Mouse (Mus musculus) midbrain, embryonic 13.5 days (tissue): ENCODE data around the gene Nhsl2. TPM values are rescaled to one million over a fixed set of nuclear protein-coding genes. Genes with fewer than 3 reads are reported as not detected.
A peak's percentile ranks its signal among the peaks of the same experiment; 100 is the strongest.

Source experiments
- ATAC-seq: fragments of 200-750 bp; cut with Nextera tagmentation; 2 replicates; pipeline ENCODE4 v1.8.0; 2017; ENCODE audit warnings: mild to moderate bottlenecking, moderate TSS enrichment, moderate library complexity
- H3K27ac ChIP-seq: fragments of 300-500 bp; sonication (generic); 2 replicates; pipeline ENCODE4 v1.5.1; 2015; ENCODE audit warnings: inconsistent platforms, mild to moderate bottlenecking, moderate library complexity
- H3K27me3 ChIP-seq: fragments of 300-500 bp; sonication (generic); 2 replicates; pipeline ENCODE4 v1.6.1; 2015; ENCODE audit warnings: mild to moderate bottlenecking, inconsistent platforms
- H3K36me3 ChIP-seq: fragments of 300-500 bp; sonication (generic); 2 replicates; pipeline ENCODE4 v1.6.1; 2015; ENCODE audit warnings: mild to moderate bottlenecking, inconsistent platforms
- H3K4me1 ChIP-seq: fragments of 300-500 bp; sonication (generic); replicated peaks from 2 replicates; pipeline ENCODE4 v1.6.1; 2015; ENCODE audit warnings: inconsistent platforms
- H3K4me2 ChIP-seq: fragments of 300-500 bp; sonication (generic); replicated peaks from 2 replicates; pipeline ENCODE4 v1.6.1; 2015; ENCODE audit warnings: moderate library complexity, mild to moderate bottlenecking, inconsistent platforms
- H3K4me3 ChIP-seq: fragments of 300-500 bp; sonication (generic); replicated peaks from 2 replicates; pipeline ENCODE4 v1.5.1; 2015; ENCODE audit warnings: mild to moderate bottlenecking, inconsistent platforms
- H3K9ac ChIP-seq: fragments of 300-500 bp; sonication (generic); replicated peaks from 2 replicates; pipeline ENCODE4 v1.6.1; 2015; ENCODE audit warnings: mild to moderate bottlenecking, inconsistent platforms
- H3K9me3 ChIP-seq: fragments of 300-500 bp; sonication (generic); 2 replicates; pipeline ENCODE4 v1.6.1; 2016; ENCODE audit warnings: mild to moderate bottlenecking, inconsistent platforms
- WGBS: fragments of 180-500 bp; shearing (Covaris S2); methylation state at CpG from one replicate; pipeline ENCODE4 v1.1.7; 2015; 5-methylcytosine and 5-hydroxymethylcytosine counted together
- polyA plus RNA-seq: library from polyadenylated mRNA; unstranded; fragments of >200 nt; fragmentation: Nextera tagmentation; extraction: Ambion mirVana; gene quantifications from 2 replicates; pipeline ENCODE4 v1.2.1, GENCODE M21; 2015

Nhsl2 gene
- polyA plus RNA-seq, 1 experiment from 2014 or later = 7.3 TPM

DNA sequence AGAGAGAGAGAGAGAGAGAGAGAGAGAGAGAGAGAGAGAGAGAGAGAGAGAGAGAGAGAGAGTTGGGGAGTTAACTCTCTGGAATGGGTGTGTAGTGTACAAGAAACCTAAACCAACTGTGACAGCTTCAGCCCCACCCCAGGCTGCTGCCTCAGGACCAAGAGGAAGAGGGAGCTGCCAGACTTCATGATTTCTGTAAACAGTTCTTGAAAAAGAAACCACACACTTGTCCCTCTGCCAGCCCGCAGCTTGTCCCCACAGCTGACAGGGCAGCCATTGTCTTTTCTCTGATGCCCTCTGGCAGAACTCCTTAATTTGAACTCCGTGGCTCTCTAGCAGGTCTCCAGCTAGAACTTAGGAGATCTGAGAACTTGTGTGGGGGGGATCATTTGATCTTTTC lies 211.7 kb downstream of the Nhsl2 start:
- no peaks in the 10 kb centered on the region for H3K36me3 ChIP-seq
- no peak overlapping the region for H3K4me3 ChIP-seq
- 39% methylated on average over 2 of the region's 2 CpGs for WGBS
- no peaks in the 10 kb centered on the region for H3K9me3 ChIP-seq
- peaks cover 24% of the 10 kb centered on the region; the same call in 1 of the 2 replicates for H3K27me3 ChIP-seq
- H3K4me2 ChIP-seq = no peak overlapping the region
- H3K9ac ChIP-seq = no peak overlapping the region
- peaks cover 24% of the 10 kb centered on the region for H3K4me1 ChIP-seq
- no peak for ATAC-seq
- no peak overlapping the region for H3K27ac ChIP-seq

DNA sequence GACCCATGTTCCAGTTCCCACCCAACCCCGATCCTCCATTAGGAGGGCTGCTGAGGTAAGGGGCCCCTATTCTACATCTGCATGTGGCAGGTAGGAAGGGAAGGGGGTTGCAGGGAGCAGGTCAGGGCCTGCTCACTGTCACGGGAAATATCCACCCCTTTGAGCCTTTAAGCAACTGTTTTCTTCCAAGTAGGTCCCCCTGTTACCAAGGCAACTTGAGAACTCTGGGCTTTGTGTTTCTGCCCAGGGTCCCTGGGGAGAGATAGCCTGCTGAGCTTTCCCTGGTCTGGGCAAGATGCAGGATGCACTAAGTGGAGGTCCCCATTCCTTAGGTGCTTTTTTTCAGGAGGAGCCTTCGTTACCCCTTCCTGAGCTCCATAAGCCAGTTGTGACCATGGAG lies 214.9 kb downstream of the Nhsl2 start:
- Histone ChIP-seq H3K9ac (no peak overlapping the region), H3K4me2 (no peak overlapping the region), H3K36me3 (no peaks in the 10 kb centered on the region), H3K4me3 (no peak overlapping the region), H3K4me1 (peaks cover 51% of the 10 kb centered on the region), H3K27me3 (peaks cover 24% of the 10 kb centered on the region; the same call in 1 of the 2 replicates), H3K9me3 (no peaks in the 10 kb centered on the region), H3K27ac (no peak overlapping the region)
- 0 out of 2 replicates have a peak, but pooled peaks have one; percentile 41 for ATAC-seq
- 50% methylated on average over 3 of the region's 3 CpGs for WGBS

DNA sequence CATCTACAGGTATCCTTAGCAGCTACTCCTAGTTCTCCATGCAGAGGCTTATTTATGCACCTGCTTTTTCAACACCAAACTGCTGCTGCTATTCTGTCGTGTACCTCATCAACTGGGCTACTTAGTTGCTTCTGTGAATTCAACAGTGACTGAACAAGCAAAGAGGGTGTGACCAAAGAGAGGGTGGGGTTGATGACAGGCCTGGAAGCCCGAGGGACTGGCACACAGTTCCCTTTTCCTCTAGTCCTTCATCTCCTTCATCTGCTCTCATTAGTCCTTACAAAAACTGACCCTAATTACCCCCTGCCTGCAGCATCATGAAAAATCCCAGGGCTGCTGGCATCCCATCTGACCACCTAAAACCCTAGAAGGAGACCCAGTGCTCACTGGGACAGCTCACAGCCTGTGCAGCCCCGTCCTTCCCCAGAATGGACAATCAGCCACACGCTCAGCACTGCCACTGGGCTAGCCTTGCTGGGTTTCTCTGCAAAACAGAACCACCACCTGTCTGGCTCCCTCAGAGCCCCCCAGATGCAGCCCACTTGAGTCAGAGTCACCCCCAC lies 216.1 kb downstream of the Nhsl2 start:
- no peak overlapping the region for H3K9ac ChIP-seq
- H3K9me3 ChIP-seq = no peaks in the 10 kb centered on the region
- H3K27ac ChIP-seq = no peak overlapping the region
- no peaks in the 10 kb centered on the region for H3K36me3 ChIP-seq
- WGBS = 49% methylated on average over 4 of the region's 4 CpGs
- ATAC-seq = no peak; the same call in 1 of the 2 replicates
- H3K4me3 ChIP-seq = no peak overlapping the region
- peaks cover 24% of the 10 kb centered on the region; the same call in 1 of the 2 replicates for H3K27me3 ChIP-seq
- peaks cover 58% of the 10 kb centered on the region for H3K4me1 ChIP-seq
- no peak overlapping the region for H3K4me2 ChIP-seq

DNA sequence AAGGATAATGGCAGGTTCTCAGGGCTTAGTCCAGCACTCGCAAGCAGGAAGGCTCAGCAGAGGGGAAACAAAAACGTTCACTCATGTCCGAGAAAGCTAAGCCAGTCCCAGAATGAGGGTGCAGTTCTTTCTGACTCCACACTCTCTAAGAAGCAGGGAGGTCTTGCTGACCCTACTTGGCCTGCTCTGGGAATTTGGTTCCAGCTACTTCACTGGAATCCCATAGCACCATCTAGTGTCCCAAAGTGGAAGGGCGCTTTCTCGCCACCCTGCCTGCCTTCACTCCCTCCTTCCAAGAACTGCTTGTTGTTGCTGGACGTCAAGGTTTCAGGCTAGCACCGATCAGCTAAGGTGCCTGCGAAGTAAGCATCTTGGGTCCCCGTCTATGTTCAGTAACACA lies 216.9 kb downstream of the Nhsl2 start:
- Histone ChIP-seq H3K27ac (no peak overlapping the region), H3K4me3 (no peak overlapping the region), H3K9me3 (no peaks in the 10 kb centered on the region), H3K4me2 (peak overlapping the region; percentile 63; the same call in 1 of the 2 replicates), H3K9ac (no peak overlapping the region), H3K4me1 (peaks cover 58% of the 10 kb centered on the region), H3K27me3 (peaks cover 24% of the 10 kb centered on the region; the same call in 1 of the 2 replicates), H3K36me3 (no peaks in the 10 kb centered on the region)
- 27% methylated on average over 9 of the region's 9 CpGs for WGBS
- no peak for ATAC-seq

DNA sequence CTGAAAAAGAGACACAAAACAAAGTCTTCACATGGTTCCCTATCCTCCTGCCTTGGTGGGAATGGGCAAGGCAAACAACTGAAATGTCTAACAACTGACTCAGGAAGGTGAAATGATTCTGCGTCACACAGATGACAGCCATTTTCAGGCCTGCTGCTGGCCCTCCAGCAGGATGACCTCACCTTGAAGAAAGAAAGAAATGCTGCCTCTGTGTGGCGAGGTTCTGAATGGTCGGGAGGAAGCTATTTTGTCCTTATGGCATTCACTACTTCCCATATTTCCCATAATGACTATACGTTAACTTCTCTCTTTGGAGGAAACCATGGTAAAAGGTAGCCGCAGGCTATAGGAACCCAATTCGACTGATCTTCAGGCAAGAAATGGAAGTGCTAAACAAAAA lies 217.9 kb downstream of the Nhsl2 start:
- Histone ChIP-seq H3K4me3 (no peak overlapping the region), H3K9ac (no peak overlapping the region), H3K27ac (no peak overlapping the region), H3K4me2 (peak overlapping the region; percentile 63), H3K36me3 (no peaks in the 10 kb centered on the region), H3K4me1 (peaks cover 66% of the 10 kb centered on the region), H3K9me3 (no peaks in the 10 kb centered on the region), H3K27me3 (peaks cover 28% of the 10 kb centered on the region; the same call in 1 of the 2 replicates)
- no peak for ATAC-seq
- 66% methylated on average over 6 of the region's 6 CpGs for WGBS

DNA sequence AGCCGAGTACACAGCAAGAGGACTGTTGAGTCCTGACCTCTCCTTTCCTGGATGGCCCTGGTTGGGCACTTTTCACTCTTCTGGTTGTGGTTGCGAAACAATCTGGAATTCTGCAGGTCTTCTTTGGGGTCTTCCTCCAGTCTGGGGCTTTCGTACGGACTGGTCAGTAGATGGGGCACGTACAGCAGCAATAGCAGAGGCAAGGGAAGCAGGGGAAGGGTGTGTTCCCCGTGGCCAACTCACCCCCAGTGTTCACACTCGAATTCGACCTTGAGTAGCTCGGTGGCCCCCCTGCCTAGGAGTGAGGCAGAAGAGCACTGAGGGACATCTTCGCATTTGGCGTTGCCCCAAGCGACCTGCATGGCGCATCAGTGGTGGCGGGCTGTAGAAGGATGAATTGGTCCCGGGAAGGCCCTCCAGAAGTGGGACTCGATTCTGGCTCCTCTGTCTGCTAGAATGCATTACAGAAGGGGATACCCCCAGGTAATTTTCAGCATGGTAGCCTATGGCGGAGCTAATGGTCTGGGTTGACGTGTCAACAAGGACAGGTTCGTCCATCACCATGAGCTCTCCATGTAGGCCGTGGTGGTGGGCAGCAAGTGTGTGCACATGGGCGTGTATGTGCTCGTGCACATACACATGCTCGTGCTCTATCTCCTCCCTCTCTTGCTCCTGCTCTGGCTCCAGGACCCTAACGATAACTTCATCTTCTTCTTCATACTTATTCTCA lies 219.8 kb downstream of the Nhsl2 start:
- peaks cover 69% of the 10 kb centered on the region for H3K4me1 ChIP-seq
- peak overlapping the region; percentile 63 for H3K4me2 ChIP-seq

DNA sequence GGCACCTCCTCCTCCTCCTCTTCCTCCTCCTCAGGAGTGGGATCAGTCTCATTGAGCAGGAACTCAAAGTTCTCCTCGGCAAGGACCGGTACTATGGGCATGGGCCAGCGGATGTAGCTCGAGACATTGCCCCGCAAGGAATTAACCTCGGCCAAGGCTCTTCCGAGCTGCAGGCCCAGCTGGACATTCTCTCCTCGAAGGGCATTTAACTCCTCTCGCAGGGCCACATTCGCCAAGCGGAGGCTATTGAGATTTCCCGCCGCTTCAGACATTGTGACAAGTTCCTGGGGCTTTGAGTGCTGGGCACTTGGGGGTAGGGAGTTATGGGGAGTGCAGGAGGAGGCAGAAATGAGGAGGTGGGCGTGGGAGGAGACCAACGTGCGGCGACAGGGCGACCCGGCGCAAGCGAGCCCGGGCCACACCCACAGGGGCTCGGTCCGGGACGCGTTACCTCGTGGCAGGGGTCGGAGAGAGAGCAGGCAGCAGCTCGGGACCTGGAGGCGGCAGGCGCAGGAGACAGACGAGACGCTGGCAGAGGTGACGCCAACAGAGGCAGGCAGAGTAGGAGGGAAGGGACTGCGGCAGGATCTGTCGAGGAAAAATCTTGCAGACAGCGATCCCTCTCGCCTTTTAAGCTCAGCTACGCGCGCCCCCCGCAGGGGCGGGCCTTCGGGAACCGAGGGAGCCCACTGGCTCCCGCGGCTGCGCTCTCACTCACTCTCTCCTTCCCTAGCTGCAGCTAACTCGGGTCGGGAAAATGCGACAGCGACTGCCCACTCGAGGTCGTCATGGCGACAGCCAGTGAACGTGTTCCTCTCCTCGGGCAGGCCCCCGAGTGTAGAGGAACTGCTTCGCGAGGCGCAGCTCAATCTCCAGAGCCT lies 221.6 kb downstream of the Nhsl2 start, which contains the start of gene Rtl5:
TSS of gene Rtl5 (minus strand) at position 714 of the 881 bp plus-strand sequence.
- WGBS = 24% methylated on average over 61 of the region's 61 CpGs
- peak; percentile 96 for ATAC-seq
- Histone ChIP-seq H3K36me3 (no peaks in the 10 kb centered on the region), H3K9me3 (no peaks in the 10 kb centered on the region), H3K4me3 (peak within 1 kb of the TSS; percentile 57), H3K27me3 (peaks cover 11% of the 10 kb centered on the region; the same call in 1 of the 2 replicates), H3K9ac (peak within 1 kb of the TSS; percentile 73), H3K4me2 (peak within 1 kb of the TSS; percentile 63), H3K4me1 (peaks cover 54% of the 10 kb centered on the region), H3K27ac (peak within 1 kb of the TSS; percentile 89)

More for the DNA sequence above, 219.8 kb downstream of the Nhsl2 start:
- no peak for ATAC-seq
- Histone ChIP-seq H3K27ac (no peak overlapping the region), H3K9me3 (no peaks in the 10 kb centered on the region), H3K4me3 (0 out of 2 replicates have a peak overlapping the region, but pooled peaks have one; percentile 57), H3K9ac (no peak overlapping the region), H3K27me3 (peaks cover 12% of the 10 kb centered on the region; the same call in 1 of the 2 replicates), H3K36me3 (no peaks in the 10 kb centered on the region)
- 94% methylated on average over 24 of the region's 24 CpGs for WGBS

DNA sequence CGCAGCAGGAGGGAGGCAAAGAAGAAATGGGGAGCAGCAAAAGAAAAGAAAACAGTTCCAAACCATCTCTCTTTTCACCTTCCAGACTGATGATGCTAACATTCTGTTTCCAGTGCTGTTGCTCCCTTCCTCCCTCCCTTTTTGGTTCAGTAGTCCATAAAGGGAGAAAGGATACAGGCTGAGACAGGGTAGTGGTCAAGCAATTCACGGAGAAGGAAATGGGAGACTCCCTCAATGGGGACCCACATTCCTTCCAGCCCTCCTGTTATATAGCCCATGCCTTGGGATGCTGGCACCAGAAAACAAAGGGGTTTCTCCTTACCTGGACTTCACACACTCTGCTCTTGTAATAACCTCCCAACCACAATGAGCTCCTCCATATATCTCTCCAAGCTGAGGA lies 222.3 kb downstream of the Nhsl2 start:
- no peaks in the 10 kb centered on the region for H3K9me3 ChIP-seq
- 35% methylated on average over 2 of the region's 2 CpGs for WGBS
- ATAC-seq = peak; percentile 59

DNA sequence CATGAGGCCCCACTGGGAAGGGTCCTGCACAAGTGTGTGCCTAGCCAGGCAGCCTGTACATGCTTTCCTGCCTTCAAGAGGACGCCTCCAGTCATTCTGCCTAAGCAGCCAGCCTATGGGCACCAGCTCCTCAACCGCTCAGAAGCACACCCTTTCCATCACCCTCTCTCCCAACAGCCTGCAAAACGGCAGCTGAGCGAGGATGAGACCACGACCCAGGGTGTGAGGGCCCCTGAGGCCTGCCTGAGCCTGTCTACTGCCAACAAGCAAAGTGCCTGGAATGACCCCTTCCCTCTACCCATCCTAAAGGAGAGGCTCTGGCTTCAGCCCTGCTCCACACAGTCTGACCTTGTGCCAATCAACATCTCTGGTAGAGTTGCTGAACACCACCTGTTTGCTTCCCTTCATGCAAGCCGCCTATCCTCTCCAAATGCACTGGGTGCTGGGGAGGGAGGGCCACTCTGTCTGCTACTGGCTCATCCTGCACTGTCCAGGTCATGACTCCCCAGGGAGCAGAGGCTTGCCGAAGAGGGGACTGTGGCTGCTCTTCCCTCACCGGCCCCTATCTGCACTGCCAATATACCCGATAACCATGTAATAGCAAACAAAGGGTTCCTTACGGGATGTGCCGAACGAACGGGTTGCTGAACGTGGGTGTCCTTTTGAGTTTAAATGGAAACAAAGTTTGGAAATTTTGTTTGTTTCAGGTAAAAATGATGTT lies 224.6 kb downstream of the Nhsl2 start:
- peaks cover 30% of the 10 kb centered on the region for H3K4me1 ChIP-seq
- no peak overlapping the region for H3K27ac ChIP-seq
- no peaks in the 10 kb centered on the region for H3K9me3 ChIP-seq
- WGBS = 66% methylated on average over 14 of the region's 14 CpGs
- no peak overlapping the region for H3K9ac ChIP-seq
- H3K4me2 ChIP-seq = no peak overlapping the region
- no peaks in the 10 kb centered on the region for H3K36me3 ChIP-seq
- no peak overlapping the region for H3K4me3 ChIP-seq
- no peak for ATAC-seq
- H3K27me3 ChIP-seq = peaks cover 11% of the 10 kb centered on the region; the same call in 1 of the 2 replicates

More for the DNA sequence above, 222.3 kb downstream of the Nhsl2 start:
- Histone ChIP-seq H3K4me3 (peak overlapping the region; percentile 57), H3K9ac (peak overlapping the region; percentile 48), H3K4me1 (peaks cover 50% of the 10 kb centered on the region), H3K4me2 (peak overlapping the region; percentile 63), H3K27ac (peak overlapping the region; percentile 89), H3K27me3 (peaks cover 11% of the 10 kb centered on the region; the same call in 1 of the 2 replicates), H3K36me3 (no peaks in the 10 kb centered on the region)

DNA sequence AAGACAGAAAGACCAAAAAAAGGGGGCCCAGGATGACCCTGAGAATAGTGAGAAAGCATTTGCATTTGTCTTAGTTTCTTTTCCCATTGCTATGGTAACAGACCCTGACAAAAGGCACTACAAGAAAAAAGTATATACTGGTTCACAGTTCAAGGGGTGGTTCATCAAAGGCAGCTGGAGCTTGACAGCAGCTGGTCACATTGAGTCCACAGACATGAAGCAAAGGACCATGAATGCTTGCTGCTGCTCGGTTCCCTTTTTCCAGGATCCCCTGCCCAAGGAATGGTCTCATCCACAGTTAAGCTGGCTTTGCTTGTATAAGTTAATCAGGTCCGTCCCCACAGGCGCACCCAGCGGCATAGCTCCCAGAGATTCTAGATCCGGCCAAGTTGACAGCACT lies 225.2 kb downstream of the Nhsl2 start:
- Histone ChIP-seq H3K27ac (no peak overlapping the region), H3K4me1 (peaks cover 24% of the 10 kb centered on the region), H3K9ac (no peak overlapping the region), H3K27me3 (peaks cover 11% of the 10 kb centered on the region; the same call in 1 of the 2 replicates), H3K4me3 (no peak overlapping the region), H3K36me3 (no peaks in the 10 kb centered on the region), H3K9me3 (no peaks in the 10 kb centered on the region), H3K4me2 (no peak overlapping the region)
- no peak for ATAC-seq
- WGBS = 34% methylated on average over 5 of the region's 5 CpGs

DNA sequence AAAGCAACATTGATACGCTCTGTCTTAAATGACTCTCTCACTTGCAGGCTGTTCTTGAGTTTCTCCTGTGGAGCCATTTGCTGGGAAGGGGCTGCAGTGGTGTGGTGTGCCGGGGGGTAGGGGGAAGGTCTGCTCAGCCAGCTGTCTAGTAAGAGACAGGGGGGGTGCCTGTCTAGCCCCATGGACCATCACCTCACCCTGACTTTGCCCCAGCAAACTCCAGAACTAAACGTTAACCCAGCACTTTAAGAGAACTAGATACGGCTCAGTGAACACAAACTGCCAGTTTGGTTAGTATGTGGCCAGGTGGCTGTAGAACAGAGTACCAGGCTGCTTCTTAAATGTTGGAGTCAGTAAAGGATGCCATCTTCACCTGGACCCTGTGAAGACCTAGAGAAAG lies 226.0 kb downstream of the Nhsl2 start:
- no peak for ATAC-seq
- no peak overlapping the region for H3K9ac ChIP-seq

More for the DNA sequence above, 226.0 kb downstream of the Nhsl2 start:
- no peaks in the 10 kb centered on the region for H3K9me3 ChIP-seq
- H3K27me3 ChIP-seq = peaks cover 9% of the 10 kb centered on the region; the same call in 1 of the 2 replicates
- H3K4me2 ChIP-seq = no peak overlapping the region
- H3K4me1 ChIP-seq = peaks cover 20% of the 10 kb centered on the region
- H3K27ac ChIP-seq = no peak overlapping the region
- 87% methylated on average over 4 of the region's 4 CpGs for WGBS
- no peak overlapping the region for H3K4me3 ChIP-seq
- H3K36me3 ChIP-seq = no peaks in the 10 kb centered on the region
